Mouse (Mus musculus) olfactory bulb, adult 2 months (tissue): ENCODE measurements around the gene Igdcc3. TPM values are rescaled to one million over a fixed set of nuclear protein-coding genes. Genes with fewer than 3 reads are reported as not detected.
A peak's percentile ranks its signal among the peaks of the same experiment; 100 is the strongest.

Source experiments
- H3K27ac ChIP-seq: fragments of 200-500 bp; 2 replicates; pipeline ENCODE4 v1.5.1; 2012; ENCODE audit warnings: low read depth, low read length; ENCODE audit not compliant: insufficient read depth
- H3K4me1 ChIP-seq: fragments of 200-500 bp; 2 replicates; pipeline ENCODE4 v1.6.1; 2012; ENCODE audit warnings: low read length; ENCODE audit not compliant: control insufficient read depth, insufficient read depth
- H3K4me3 ChIP-seq: fragments of 200-500 bp; 2 replicates; pipeline ENCODE4 v1.5.1; 2012; ENCODE audit warnings: mild to moderate bottlenecking, low read depth, low read length, moderate library complexity; ENCODE audit not compliant: insufficient read depth
- CTCF ChIP-seq: fragments of 200-500 bp; IDR thresholded peaks from 2 replicates; pipeline ENCODE4 v1.5.1; 2012; ENCODE audit warnings: low read depth, mild to moderate bottlenecking, low read length, moderate library complexity; ENCODE audit not compliant: insufficient read depth
- POLR2A ChIP-seq: fragments of 200-500 bp; IDR thresholded peaks from 2 replicates; pipeline ENCODE4 v1.6.1; 2012; ENCODE audit warnings: mild to moderate bottlenecking, low read depth, low read length, moderate library complexity; ENCODE audit not compliant: insufficient read depth
- WGBS: fragments of 180-500 bp; shearing (Covaris S2); methylation state at CpG from one replicate; pipeline ENCODE4 v1.1.7; 2018; 5-methylcytosine and 5-hydroxymethylcytosine counted together
- polyA plus RNA-seq: library from polyadenylated mRNA; stranded (reverse); fragments of >200 nt; gene quantifications from 2 replicates; pipeline ENCODE4 v1.2.4, GENCODE M21; 2012; ENCODE audit warnings: low replicate concordance; ENCODE audit not compliant: missing spikeins, insufficient read depth, insufficient read length

The Igdcc3 gene
- polyA plus RNA-seq, 1 experiment: not detected

GRCm38 (mm10) chr9:65178336-65179213 is 37.6 kb downstream of the Igdcc3 start:
- peaks cover 32% of the 10 kb centered on the region for H3K4me1 ChIP-seq
- TF ChIP-seq CTCF (no peak), POLR2A (no peak)
- peak overlapping the region; percentile 7; the same call in 1 of the 2 replicates for H3K27ac ChIP-seq
- H3K4me3 ChIP-seq: peak overlapping the region; percentile 12; the same call in 1 of the 2 replicates
- 22% methylated on average over 22 of the region's 22 CpGs for WGBS

- TF ChIP-seq POLR2A (no peak), CTCF (no peak)
- H3K4me3 ChIP-seq: no peak overlapping the region
- no peak overlapping the region for H3K27ac ChIP-seq
- WGBS: 51% methylated on average over 17 of the region's 17 CpGs
- H3K4me1 ChIP-seq: peaks cover 32% of the 10 kb centered on the region
Observed at GRCm38 (mm10) chr9:65179817-65180624, 39.0 kb downstream of the Igdcc3 start.

GRCm38 (mm10) chr9:65188599-65188998 is 47.6 kb downstream of the Igdcc3 start:
- no peak overlapping the region for H3K4me3 ChIP-seq
- no peak overlapping the region for H3K27ac ChIP-seq
- no peaks in the 10 kb centered on the region for H3K4me1 ChIP-seq
- 4% methylated on average over 3 of the region's 3 CpGs for WGBS
- TF ChIP-seq CTCF (peak; percentile 47; the same call in 1 of the 2 replicates), POLR2A (no peak)

GRCm38 (mm10) chr9:65190306-65190705 is 49.3 kb downstream of the Igdcc3 start:
- 73% methylated on average over 7 of the region's 7 CpGs for WGBS
- peaks cover 3% of the 10 kb centered on the region; the same call in 1 of the 2 replicates for H3K4me1 ChIP-seq
- no peak for TF ChIP-seq POLR2A
- no peak for TF ChIP-seq CTCF
- no peak overlapping the region for H3K27ac ChIP-seq
- no peak overlapping the region for H3K4me3 ChIP-seq

GRCm38 (mm10) chr9:65191389-65191754 is 50.4 kb downstream of the Igdcc3 start:
- Histone ChIP-seq H3K4me1 (peaks cover 9% of the 10 kb centered on the region), H3K27ac (no peak overlapping the region), H3K4me3 (no peak overlapping the region)
- WGBS: 70% methylated on average over 2 of the region's 2 CpGs
- TF ChIP-seq POLR2A (no peak), CTCF (no peak)

GRCm38 (mm10) chr9:65191755-65192469 is 50.9 kb downstream of the Igdcc3 start:
- no peak overlapping the region for H3K4me3 ChIP-seq
- peaks cover 9% of the 10 kb centered on the region for H3K4me1 ChIP-seq
- no peak for TF ChIP-seq POLR2A
- TF ChIP-seq CTCF: no peak
- no peak overlapping the region for H3K27ac ChIP-seq
- 53% methylated on average over 8 of the region's 8 CpGs for WGBS

GRCm38 (mm10) chr9:65193214-65193613 is 52.2 kb downstream of the Igdcc3 start:
- WGBS: 79% methylated on average over 12 of the region's 12 CpGs
- H3K4me1 ChIP-seq: peaks cover 9% of the 10 kb centered on the region

GRCm38 (mm10) chr9:65195053-65195452 is 54.1 kb downstream of the Igdcc3 start, which contains the start of gene Parp16:
TSS of gene Parp16 (plus strand) at chr9:65195353.
- Histone ChIP-seq H3K27ac (peak within 1 kb of the TSS; percentile 79), H3K4me1 (peaks cover 9% of the 10 kb centered on the region), H3K4me3 (no peak within 1 kb of the TSS)
- no peak for TF ChIP-seq POLR2A
- no peak for TF ChIP-seq CTCF
- 73% methylated on average over 4 of the region's 4 CpGs for WGBS

More at GRCm38 (mm10) chr9:65193214-65193613, 52.2 kb downstream of the Igdcc3 start:
- TF ChIP-seq CTCF (no peak), POLR2A (no peak)
- H3K4me3 ChIP-seq: no peak overlapping the region
- H3K27ac ChIP-seq: no peak overlapping the region

- no peak overlapping the region for H3K4me3 ChIP-seq
- WGBS: 43% methylated on average over 8 of the region's 8 CpGs
- H3K27ac ChIP-seq: peak overlapping the region; percentile 79
- no peak for TF ChIP-seq POLR2A
- no peak for TF ChIP-seq CTCF
- peaks cover 9% of the 10 kb centered on the region for H3K4me1 ChIP-seq
Observed at GRCm38 (mm10) chr9:65195621-65195981, 54.6 kb downstream of the Igdcc3 start.
